Mouse (Mus musculus) embryonic facial prominence, embryonic 15.5 days (tissue): ENCODE data around the gene Skor1. TPM values are rescaled to one million over a fixed set of nuclear protein-coding genes. Genes with fewer than 3 reads are reported as not detected.

Source experiments
- ATAC-seq: fragments of 200-750 bp; cut with Nextera tagmentation; 2 replicates; pipeline ENCODE4 v1.8.0; 2017; ENCODE audit warnings: low read depth, moderate TSS enrichment; ENCODE audit not compliant: insufficient number of reproducible peaks, low FRiP score, low TSS enrichment
- H3K27ac ChIP-seq: fragments of 300-500 bp; sonication (generic); replicated peaks from 2 replicates; pipeline ENCODE4 v1.5.1; 2015; ENCODE audit warnings: mild to moderate bottlenecking, inconsistent platforms
- H3K27me3 ChIP-seq: fragments of 300-500 bp; sonication (generic); 2 replicates; pipeline ENCODE4 v1.6.1; 2015; ENCODE audit warnings: inconsistent platforms
- H3K36me3 ChIP-seq: fragments of 300-500 bp; sonication (generic); 2 replicates; pipeline ENCODE4 v1.6.1; 2015; ENCODE audit warnings: mild to moderate bottlenecking, inconsistent platforms
- H3K4me1 ChIP-seq: fragments of 300-500 bp; sonication (generic); 2 replicates; pipeline ENCODE4 v1.6.1; 2015; ENCODE audit warnings: inconsistent platforms
- H3K4me2 ChIP-seq: fragments of 300-500 bp; sonication (generic); replicated peaks from 2 replicates; pipeline ENCODE4 v1.6.1; 2015; ENCODE audit warnings: mild to moderate bottlenecking, inconsistent platforms
- H3K4me3 ChIP-seq: fragments of 300-500 bp; sonication (generic); replicated peaks from 2 replicates; pipeline ENCODE4 v1.5.1; 2015; ENCODE audit warnings: mild to moderate bottlenecking, inconsistent platforms
- H3K9ac ChIP-seq: fragments of 300-500 bp; sonication (generic); 2 replicates; pipeline ENCODE4 v1.6.1; 2015; ENCODE audit warnings: inconsistent platforms
- H3K9me3 ChIP-seq: fragments of 300-500 bp; sonication (generic); replicated peaks from 2 replicates; pipeline ENCODE4 v1.6.1; 2016; ENCODE audit warnings: inconsistent platforms
- WGBS: fragments of 180-500 bp; shearing (Covaris S2); methylation state at CpG from one replicate; pipeline ENCODE4 v1.1.7; 2015; 5-methylcytosine and 5-hydroxymethylcytosine counted together
- polyA plus RNA-seq: library from polyadenylated mRNA; unstranded; fragments of >200 nt; fragmentation: Nextera tagmentation; extraction: Ambion mirVana; gene quantifications from 2 replicates; pipeline ENCODE4 v1.2.1, GENCODE M21; 2015

Skor1 gene
- polyA plus RNA-seq, 1 experiment from 2014 or later: not detected

DNA sequence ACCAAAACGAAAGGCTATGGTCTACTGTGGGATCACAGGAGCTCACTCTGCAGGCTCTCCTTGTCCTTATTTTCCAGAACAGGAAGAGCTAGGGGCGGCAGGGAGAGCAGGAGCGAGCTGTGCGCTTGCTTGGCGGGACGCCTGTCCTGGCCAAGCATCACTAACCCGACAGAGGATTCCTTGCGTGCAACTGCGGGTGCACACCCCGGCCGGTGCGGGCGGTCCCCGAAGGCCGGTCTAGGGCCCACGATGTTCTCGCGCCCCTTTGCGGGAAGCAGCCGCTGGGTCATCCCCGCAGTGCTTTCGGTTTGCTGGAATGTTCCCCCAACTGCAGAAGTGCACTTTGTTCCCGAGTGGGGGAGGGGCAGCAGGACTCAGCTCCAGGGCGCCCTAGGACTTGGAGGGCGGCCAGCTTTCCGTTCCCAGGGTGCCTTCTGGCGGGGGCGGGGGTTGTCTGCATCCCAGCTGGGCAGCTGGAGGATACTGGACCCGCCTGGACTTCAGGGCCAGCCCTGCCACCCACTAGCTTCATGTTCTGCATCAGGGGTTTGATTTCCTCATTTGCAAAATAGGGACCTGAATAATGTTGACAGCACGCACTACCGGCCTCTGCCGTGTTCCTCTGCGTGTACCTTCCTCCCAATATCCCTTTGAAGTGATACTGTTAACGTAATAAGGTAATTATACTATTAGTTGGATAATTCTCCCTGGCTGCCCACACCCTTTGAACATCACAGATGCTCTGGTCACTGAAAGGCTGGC, 39.6 kb downstream of the Skor1 start:
- no peaks in the 10 kb centered on the region for H3K9me3 ChIP-seq
- peak overlapping the region; percentile 60 for H3K4me2 ChIP-seq
- peak overlapping the region; percentile 47 for H3K4me3 ChIP-seq
- H3K4me1 ChIP-seq: peaks cover 18% of the 10 kb centered on the region
- H3K27me3 ChIP-seq: no peaks in the 10 kb centered on the region
- H3K27ac ChIP-seq: peak overlapping the region; percentile 96
- no peak overlapping the region for H3K9ac ChIP-seq
- peak; percentile 60 for ATAC-seq
- WGBS: under 1% methylated on average over 34 of the region's 34 CpGs
- H3K36me3 ChIP-seq: no peaks in the 10 kb centered on the region

GRCm38 (mm10) chr9:63108580-63108979, 40.2 kb downstream of the Skor1 start:
- Histone ChIP-seq H3K4me3 (peak overlapping the region; percentile 47), H3K27me3 (no peaks in the 10 kb centered on the region), H3K27ac (peak overlapping the region; percentile 96), H3K36me3 (no peaks in the 10 kb centered on the region), H3K4me1 (peaks cover 18% of the 10 kb centered on the region), H3K9ac (no peak overlapping the region), H3K9me3 (no peaks in the 10 kb centered on the region), H3K4me2 (peak overlapping the region; percentile 60)
- ATAC-seq: no peak
- 27% methylated on average over 4 of the region's 4 CpGs for WGBS

DNA sequence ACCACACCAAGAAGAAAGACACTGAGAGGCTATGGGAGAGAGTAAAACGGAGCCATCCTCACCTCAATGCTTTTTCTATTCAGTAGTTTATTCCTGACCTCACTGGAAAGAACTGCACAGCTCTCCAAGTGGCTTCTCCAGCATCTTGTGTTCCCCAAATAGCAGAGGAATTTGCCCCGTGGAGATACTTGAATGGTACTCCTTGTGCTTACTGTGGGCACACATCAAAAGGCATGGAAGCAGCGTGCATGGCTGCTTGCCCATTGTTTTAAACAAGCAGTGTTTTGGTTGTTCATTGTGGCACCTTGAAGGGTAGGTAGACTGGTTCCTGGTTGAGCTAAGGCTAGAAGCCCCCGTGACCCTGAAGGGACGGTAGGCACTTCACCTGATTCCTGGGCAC, 48.1 kb downstream of the Skor1 start:
- Histone ChIP-seq H3K36me3 (no peaks in the 10 kb centered on the region), H3K4me3 (no peak overlapping the region), H3K27ac (no peak overlapping the region), H3K4me1 (peaks cover 18% of the 10 kb centered on the region), H3K27me3 (no peaks in the 10 kb centered on the region), H3K9ac (no peak overlapping the region), H3K9me3 (no peaks in the 10 kb centered on the region), H3K4me2 (no peak overlapping the region)
- 69% methylated on average over 5 of the region's 5 CpGs for WGBS
- no peak for ATAC-seq

- no peak overlapping the region for H3K9ac ChIP-seq
- H3K27ac ChIP-seq: no peak overlapping the region; the same call in 1 of the 2 replicates
- ATAC-seq: no peak
- H3K27me3 ChIP-seq: no peaks in the 10 kb centered on the region
- H3K9me3 ChIP-seq: no peaks in the 10 kb centered on the region
- H3K4me3 ChIP-seq: no peak overlapping the region
- no peaks in the 10 kb centered on the region for H3K36me3 ChIP-seq
- H3K4me2 ChIP-seq: no peak overlapping the region
- H3K4me1 ChIP-seq: peaks cover 18% of the 10 kb centered on the region
Observed at GRCm38 (mm10) chr9:63099876-63100275, 48.9 kb downstream of the Skor1 start.

DNA sequence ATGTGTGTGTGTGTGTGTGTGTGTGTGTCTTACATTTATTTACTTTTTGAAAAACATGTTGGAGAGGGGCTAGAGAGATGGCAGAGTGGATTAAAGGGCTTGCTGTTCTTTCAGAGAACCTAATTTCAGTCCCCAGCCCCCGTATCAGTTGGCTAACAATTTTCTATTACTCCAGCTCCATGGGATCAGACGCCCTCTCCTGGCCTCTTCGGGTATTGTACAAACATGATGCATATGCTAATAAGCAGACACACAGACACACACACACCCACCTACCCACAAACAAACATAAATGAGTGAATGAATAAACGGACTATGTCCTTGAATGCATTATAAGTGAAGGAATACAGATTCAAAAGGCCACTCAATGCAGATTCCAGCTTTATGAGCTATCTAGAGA, 49.4 kb downstream of the Skor1 start:
- 82% methylated on average over 4 of the region's 4 CpGs for WGBS
- peaks cover 18% of the 10 kb centered on the region for H3K4me1 ChIP-seq
- no peaks in the 10 kb centered on the region for H3K27me3 ChIP-seq
- no peak overlapping the region for H3K4me3 ChIP-seq
- no peak for ATAC-seq
- H3K36me3 ChIP-seq: no peaks in the 10 kb centered on the region
- no peaks in the 10 kb centered on the region for H3K9me3 ChIP-seq
- no peak overlapping the region for H3K9ac ChIP-seq
- no peak overlapping the region for H3K27ac ChIP-seq
- H3K4me2 ChIP-seq: no peak overlapping the region

DNA sequence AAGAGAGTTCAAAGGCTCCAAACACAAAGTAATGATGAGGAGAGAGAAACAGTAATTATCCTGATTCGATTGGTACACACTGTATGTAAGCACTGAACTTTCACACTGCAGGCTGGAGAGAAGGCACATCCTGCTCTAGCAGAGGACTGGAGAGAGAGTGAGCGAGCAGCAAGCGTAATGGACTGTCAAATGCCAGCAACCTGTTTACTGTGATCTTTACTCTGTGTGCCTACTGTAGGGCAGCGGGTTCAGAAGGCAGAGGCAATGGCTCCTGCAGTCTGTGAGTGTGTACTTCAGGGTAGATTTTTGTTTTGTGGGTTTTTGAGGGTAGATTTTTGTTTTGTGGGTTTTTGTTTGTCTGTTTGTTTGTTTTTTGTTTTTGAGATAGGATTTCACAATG, 49.9 kb downstream of the Skor1 start:
- Histone ChIP-seq H3K4me3 (no peak overlapping the region), H3K9me3 (no peaks in the 10 kb centered on the region), H3K4me2 (no peak overlapping the region), H3K27me3 (no peaks in the 10 kb centered on the region), H3K36me3 (no peaks in the 10 kb centered on the region), H3K4me1 (peaks cover 18% of the 10 kb centered on the region), H3K27ac (0 out of 2 replicates have a peak overlapping the region, but pooled peaks have one; percentile 29), H3K9ac (no peak overlapping the region)
- ATAC-seq: no peak
- 73% methylated on average over 4 of the region's 4 CpGs for WGBS

DNA sequence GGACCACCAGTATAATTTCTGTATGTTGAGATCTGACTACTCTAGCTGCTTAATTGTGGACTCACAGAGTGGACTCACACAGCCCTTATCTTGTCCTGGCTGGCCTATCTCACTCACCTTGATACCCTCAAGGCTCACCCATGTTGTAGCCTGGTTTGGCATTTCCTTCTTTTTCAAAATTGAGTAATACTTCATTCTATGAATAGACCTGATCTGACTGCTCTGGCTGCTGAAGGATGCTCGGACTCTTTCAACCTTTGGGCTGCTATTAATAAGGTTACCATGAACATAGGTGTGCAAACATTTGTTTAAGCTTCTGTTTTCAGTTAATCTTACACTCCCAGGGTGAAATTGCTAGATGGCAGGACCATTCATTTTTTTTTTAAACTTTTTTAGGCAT, 51.6 kb downstream of the Skor1 start:
- H3K9ac ChIP-seq: no peak overlapping the region
- peaks cover 26% of the 10 kb centered on the region for H3K4me1 ChIP-seq
- no peak overlapping the region for H3K4me3 ChIP-seq
- no peaks in the 10 kb centered on the region for H3K27me3 ChIP-seq
- H3K36me3 ChIP-seq: no peaks in the 10 kb centered on the region
- H3K27ac ChIP-seq: no peak overlapping the region
- ATAC-seq: no peak
- H3K9me3 ChIP-seq: no peaks in the 10 kb centered on the region
- 83% methylated on average over 1 of the region's 1 CpGs for WGBS
- no peak overlapping the region for H3K4me2 ChIP-seq

- Histone ChIP-seq H3K9me3 (no peaks in the 10 kb centered on the region), H3K27ac (no peak overlapping the region), H3K4me3 (no peak overlapping the region), H3K27me3 (no peaks in the 10 kb centered on the region), H3K4me2 (no peak overlapping the region), H3K4me1 (peaks cover 22% of the 10 kb centered on the region), H3K9ac (no peak overlapping the region), H3K36me3 (no peaks in the 10 kb centered on the region)
- 86% methylated on average over 1 of the region's 1 CpGs for WGBS
- no peak for ATAC-seq
Observed at GRCm38 (mm10) chr9:63094030-63094429, 54.7 kb downstream of the Skor1 start.

DNA sequence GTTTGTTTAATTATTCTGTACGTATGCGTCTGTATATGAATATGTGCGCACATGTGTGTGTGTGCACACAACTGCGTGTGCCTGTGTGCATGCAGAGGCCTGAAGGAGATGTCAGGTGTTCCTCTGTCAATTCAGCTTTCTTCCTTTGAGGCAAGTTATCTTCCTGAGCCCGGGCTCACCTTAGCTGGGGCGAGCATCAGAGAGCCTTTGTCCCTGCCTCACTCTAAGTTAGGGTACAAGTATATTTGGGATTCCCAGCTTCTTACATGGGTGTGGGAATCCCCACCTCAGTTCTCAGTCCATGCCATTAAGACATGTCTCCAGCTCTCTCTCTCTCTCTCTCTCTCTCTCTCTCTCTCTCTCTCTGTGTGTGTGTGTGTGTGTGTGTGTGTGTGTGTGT, 56.2 kb downstream of the Skor1 start:
- peak overlapping the region; percentile 48 for H3K4me2 ChIP-seq
- ATAC-seq: no peak
- H3K9ac ChIP-seq: no peak overlapping the region
- no peaks in the 10 kb centered on the region for H3K27me3 ChIP-seq
- H3K9me3 ChIP-seq: no peaks in the 10 kb centered on the region
- no peaks in the 10 kb centered on the region for H3K36me3 ChIP-seq
- 8% methylated on average over 6 of the region's 6 CpGs for WGBS
- H3K4me3 ChIP-seq: peak overlapping the region; percentile 32; the same call in 1 of the 2 replicates
- peak overlapping the region; percentile 80 for H3K27ac ChIP-seq
- peaks cover 22% of the 10 kb centered on the region for H3K4me1 ChIP-seq

DNA sequence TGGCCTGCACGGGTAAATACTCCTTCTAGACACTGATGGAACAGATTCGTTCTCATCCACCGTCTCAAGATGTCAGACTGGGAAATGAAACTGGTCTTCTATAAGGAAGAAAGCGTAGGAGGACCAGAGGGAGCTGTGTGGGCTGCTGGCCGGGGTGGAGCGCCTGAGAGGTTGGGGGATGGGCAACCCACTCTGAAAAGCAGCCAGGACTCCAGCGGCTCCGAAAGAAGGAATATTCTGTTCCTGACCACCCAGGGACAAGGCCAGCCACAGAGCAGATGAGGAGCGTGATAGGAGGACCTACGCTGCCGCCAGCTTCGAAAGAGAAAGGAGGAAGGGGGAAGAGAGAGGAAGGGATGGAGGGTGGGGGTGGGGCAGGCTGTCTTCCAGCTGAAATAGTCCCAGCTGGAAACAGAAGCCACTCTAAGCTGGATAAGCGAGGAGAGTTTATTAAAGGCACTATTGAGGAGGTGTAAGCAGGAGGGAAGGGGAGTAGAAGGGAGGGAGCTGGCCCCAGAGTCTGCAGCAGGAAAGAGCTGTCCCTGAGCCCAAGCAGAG, 56.7 kb downstream of the Skor1 start:
- H3K27me3 ChIP-seq: no peaks in the 10 kb centered on the region
- H3K27ac ChIP-seq: peak overlapping the region; percentile 80
- no peaks in the 10 kb centered on the region for H3K36me3 ChIP-seq
- 4% methylated on average over 13 of the region's 13 CpGs for WGBS
- H3K9me3 ChIP-seq: no peaks in the 10 kb centered on the region
- ATAC-seq: peak; percentile 87
- peak overlapping the region; percentile 32 for H3K4me3 ChIP-seq
- peaks cover 22% of the 10 kb centered on the region for H3K4me1 ChIP-seq
- H3K4me2 ChIP-seq: peak overlapping the region; percentile 48
- H3K9ac ChIP-seq: no peak overlapping the region

- Histone ChIP-seq H3K9me3 (no peaks in the 10 kb centered on the region), H3K4me2 (peak overlapping the region; percentile 48), H3K4me3 (0 out of 2 replicates have a peak overlapping the region, but pooled peaks have one; percentile 32), H3K27me3 (no peaks in the 10 kb centered on the region), H3K27ac (peak overlapping the region; percentile 80), H3K9ac (no peak overlapping the region), H3K4me1 (peaks cover 22% of the 10 kb centered on the region), H3K36me3 (no peaks in the 10 kb centered on the region)
- no peak for ATAC-seq
- WGBS: 23% methylated on average over 23 of the region's 23 CpGs
Observed at GRCm38 (mm10) chr9:63091101-63091921, 57.5 kb downstream of the Skor1 start.
